Mouse (Mus musculus): Measurements from ENCODE around the gene Cfap57. TPM values are rescaled to one million over a fixed set of nuclear protein-coding genes. Genes with fewer than 3 reads are reported as not detected.

Cfap57 gene
- polyA plus RNA-seq, 1 experiment from 2014 or later: 0.48 TPM

DNA sequence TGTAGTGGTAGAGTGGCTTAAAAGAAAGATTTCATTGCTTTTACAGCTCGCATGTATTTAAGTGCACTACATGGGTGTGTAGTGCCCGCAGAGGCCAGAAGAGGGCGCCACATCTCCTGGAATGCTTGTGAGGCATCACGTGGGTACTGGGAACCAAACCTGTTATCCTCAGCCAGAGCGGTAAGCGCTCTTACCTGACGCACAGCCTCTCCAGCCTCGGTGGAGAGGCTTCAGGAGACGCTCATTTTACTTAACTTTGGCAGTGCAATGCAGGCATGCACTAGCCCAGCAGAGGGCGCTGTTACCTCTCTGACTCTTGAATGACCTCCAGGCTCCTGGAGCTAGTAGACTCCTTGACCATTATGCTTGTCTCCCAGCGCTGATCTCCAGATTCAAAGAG lies 8.0 kb downstream of the Cfap57 start:
- 26% methylated on average over 11 of the region's 11 CpGs for WGBS

GRCm38 (mm10) chr4:118609836-118610235 lies 10.7 kb downstream of the Cfap57 start:
- Histone ChIP-seq H3K9me3 (ENCODE audit: control insufficient read depth, low read length) (no peaks in the 10 kb centered on the region), H3K9ac (ENCODE audit: low read length) (no peak overlapping the region), H3K27me3 (ENCODE audit: control insufficient read depth, insufficient read depth, low read length) (no peaks in the 10 kb centered on the region), H3K4me1 (ENCODE audit: control insufficient read depth, insufficient read depth, low read length) (no peaks in the 10 kb centered on the region), H3K27ac (ENCODE audit: low read depth, low read length) (no peak overlapping the region), H3K4me2 (ENCODE audit: low read depth) (no peak overlapping the region), H3K36me3 (ENCODE audit: control insufficient read depth, insufficient read depth, low read length) (no peaks in the 10 kb centered on the region), H3K4me3 (ENCODE audit: low read depth, low read length) (no peak overlapping the region)
- ATAC-seq (ENCODE audit: insufficient read depth, low FRiP score, low TSS enrichment): no peak
- WGBS: 71% methylated on average over 3 of the region's 3 CpGs
- DNase-seq (ENCODE audit: low spot score): no peak

More for the DNA sequence above, 8.0 kb downstream of the Cfap57 start:
- ATAC-seq (ENCODE audit: insufficient read depth, low FRiP score, low TSS enrichment) (no peak), DNase-seq (ENCODE audit: low spot score) (peak; percentile 48)
- no peaks in the 10 kb centered on the region for H3K9me3 ChIP-seq (ENCODE audit: control insufficient read depth, low read length)
- no peak overlapping the region for H3K4me3 ChIP-seq (ENCODE audit: low read depth, low read length)
- H3K4me2 ChIP-seq (ENCODE audit: low read depth): no peak overlapping the region
- no peaks in the 10 kb centered on the region for H3K27me3 ChIP-seq (ENCODE audit: control insufficient read depth, insufficient read depth, low read length)
- H3K4me1 ChIP-seq (ENCODE audit: control insufficient read depth, insufficient read depth, low read length): no peaks in the 10 kb centered on the region
- H3K36me3 ChIP-seq (ENCODE audit: control insufficient read depth, insufficient read depth, low read length): no peaks in the 10 kb centered on the region
- no peak overlapping the region for H3K9ac ChIP-seq (ENCODE audit: low read length)
- H3K27ac ChIP-seq (ENCODE audit: low read depth, low read length): no peak overlapping the region

- no peak overlapping the region for H3K9ac ChIP-seq (ENCODE audit: low read length)
- H3K4me2 ChIP-seq (ENCODE audit: low read depth): no peak overlapping the region
- H3K27me3 ChIP-seq (ENCODE audit: control insufficient read depth, insufficient read depth, low read length): no peaks in the 10 kb centered on the region
- no peak overlapping the region for H3K4me3 ChIP-seq (ENCODE audit: low read depth, low read length)
- WGBS: 76% methylated on average over 4 of the region's 4 CpGs
- no peak overlapping the region for H3K27ac ChIP-seq (ENCODE audit: low read depth, low read length)
- H3K36me3 ChIP-seq (ENCODE audit: control insufficient read depth, insufficient read depth, low read length): no peaks in the 10 kb centered on the region
- H3K9me3 ChIP-seq (ENCODE audit: control insufficient read depth, low read length): no peaks in the 10 kb centered on the region
- DNase-seq (ENCODE audit: low spot score): no peak
- ATAC-seq (ENCODE audit: insufficient read depth, low FRiP score, low TSS enrichment): no peak
- H3K4me1 ChIP-seq (ENCODE audit: control insufficient read depth, insufficient read depth, low read length): no peaks in the 10 kb centered on the region
Measured at GRCm38 (mm10) chr4:118604065-118604464, 16.5 kb downstream of the Cfap57 start.

DNA sequence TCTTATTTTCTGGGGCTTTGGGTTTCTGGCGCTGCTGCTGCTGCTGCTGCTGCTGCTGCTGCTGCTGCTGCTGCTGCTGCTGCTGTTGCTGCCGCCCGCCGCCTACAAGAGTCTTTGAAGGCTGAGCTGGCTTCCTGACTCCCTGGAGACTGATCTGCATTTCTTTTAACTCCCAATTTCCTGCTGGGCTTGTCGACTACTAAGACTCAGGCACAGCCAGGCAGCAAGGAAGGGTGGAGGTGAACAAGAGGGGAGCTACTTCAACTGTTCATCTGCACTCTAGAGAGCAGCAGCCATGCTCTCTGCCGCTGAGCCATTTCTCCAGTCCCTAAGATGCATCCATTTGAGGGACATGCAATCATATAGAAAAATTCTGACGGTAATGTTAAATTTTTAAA lies 30.8 kb downstream of the Cfap57 start:
- Histone ChIP-seq H3K9ac (ENCODE audit: low read length) (no peak overlapping the region), H3K27ac (ENCODE audit: low read depth, low read length) (no peak overlapping the region), H3K4me3 (ENCODE audit: low read depth, low read length) (no peak overlapping the region), H3K4me2 (ENCODE audit: low read depth) (no peak overlapping the region), H3K4me1 (ENCODE audit: control insufficient read depth, insufficient read depth, low read length) (no peaks in the 10 kb centered on the region), H3K27me3 (ENCODE audit: control insufficient read depth, insufficient read depth, low read length) (no peaks in the 10 kb centered on the region), H3K36me3 (ENCODE audit: control insufficient read depth, insufficient read depth, low read length) (no peaks in the 10 kb centered on the region), H3K9me3 (ENCODE audit: control insufficient read depth, low read length) (no peaks in the 10 kb centered on the region)
- ATAC-seq (ENCODE audit: insufficient read depth, low FRiP score, low TSS enrichment) (no peak), DNase-seq (ENCODE audit: low spot score) (peak; percentile 18)
- 11% methylated on average over 7 of the region's 7 CpGs for WGBS

- no peak overlapping the region for H3K4me2 ChIP-seq (ENCODE audit: low read depth)
- 69% methylated on average over 12 of the region's 12 CpGs for WGBS
- H3K4me3 ChIP-seq (ENCODE audit: low read depth, low read length): no peak overlapping the region
- H3K36me3 ChIP-seq (ENCODE audit: control insufficient read depth, insufficient read depth, low read length): no peaks in the 10 kb centered on the region
- DNase-seq (ENCODE audit: low spot score) (no peak), ATAC-seq (ENCODE audit: insufficient read depth, low FRiP score, low TSS enrichment) (no peak)
- H3K9ac ChIP-seq (ENCODE audit: low read length): no peak overlapping the region; the same call in 1 of the 2 replicates
- no peaks in the 10 kb centered on the region for H3K9me3 ChIP-seq (ENCODE audit: control insufficient read depth, low read length)
- H3K27me3 ChIP-seq (ENCODE audit: control insufficient read depth, insufficient read depth, low read length): no peaks in the 10 kb centered on the region
- no peak overlapping the region for H3K27ac ChIP-seq (ENCODE audit: low read depth, low read length)
- no peaks in the 10 kb centered on the region for H3K4me1 ChIP-seq (ENCODE audit: control insufficient read depth, insufficient read depth, low read length)
Measured at GRCm38 (mm10) chr4:118589053-118589732, 31.4 kb downstream of the Cfap57 start.

GRCm38 (mm10) chr4:118582629-118583028 lies 37.9 kb downstream of the Cfap57 start:
- Histone ChIP-seq H3K27ac (ENCODE audit: low read depth, low read length) (no peak overlapping the region), H3K27me3 (ENCODE audit: control insufficient read depth, insufficient read depth, low read length) (no peaks in the 10 kb centered on the region), H3K4me2 (ENCODE audit: low read depth) (no peak overlapping the region), H3K9ac (ENCODE audit: low read length) (no peak overlapping the region), H3K4me1 (ENCODE audit: control insufficient read depth, insufficient read depth, low read length) (no peaks in the 10 kb centered on the region), H3K9me3 (ENCODE audit: control insufficient read depth, low read length) (no peaks in the 10 kb centered on the region), H3K36me3 (ENCODE audit: control insufficient read depth, insufficient read depth, low read length) (no peaks in the 10 kb centered on the region), H3K4me3 (ENCODE audit: low read depth, low read length) (no peak overlapping the region)
- WGBS: 96% methylated on average over 8 of the region's 8 CpGs
- no peak for ATAC-seq (ENCODE audit: insufficient read depth, low FRiP score, low TSS enrichment)
- DNase-seq (ENCODE audit: low spot score): no peak

- Histone ChIP-seq H3K4me2 (ENCODE audit: low read depth) (no peak overlapping the region), H3K9me3 (ENCODE audit: control insufficient read depth, low read length) (no peaks in the 10 kb centered on the region), H3K4me1 (ENCODE audit: control insufficient read depth, insufficient read depth, low read length) (no peaks in the 10 kb centered on the region), H3K4me3 (ENCODE audit: low read depth, low read length) (no peak overlapping the region), H3K27me3 (ENCODE audit: control insufficient read depth, insufficient read depth, low read length) (no peaks in the 10 kb centered on the region), H3K27ac (ENCODE audit: low read depth, low read length) (no peak overlapping the region), H3K36me3 (ENCODE audit: control insufficient read depth, insufficient read depth, low read length) (no peaks in the 10 kb centered on the region), H3K9ac (ENCODE audit: low read length) (no peak overlapping the region)
- ATAC-seq (ENCODE audit: insufficient read depth, low FRiP score, low TSS enrichment) (no peak), DNase-seq (ENCODE audit: low spot score) (peak; percentile 14)
- WGBS: 36% methylated on average over 11 of the region's 11 CpGs
Measured at GRCm38 (mm10) chr4:118581508-118581907, 39.1 kb downstream of the Cfap57 start.

GRCm38 (mm10) chr4:118579313-118579712 lies 41.3 kb downstream of the Cfap57 start:
- H3K27ac ChIP-seq (ENCODE audit: low read depth, low read length): no peak overlapping the region
- 54% methylated on average over 13 of the region's 13 CpGs for WGBS
- H3K4me1 ChIP-seq (ENCODE audit: control insufficient read depth, insufficient read depth, low read length): no peaks in the 10 kb centered on the region
- H3K9me3 ChIP-seq (ENCODE audit: control insufficient read depth, low read length): no peaks in the 10 kb centered on the region
- no peak overlapping the region for H3K4me3 ChIP-seq (ENCODE audit: low read depth, low read length)
- DNase-seq (ENCODE audit: low spot score) (peak; percentile 34), ATAC-seq (ENCODE audit: insufficient read depth, low FRiP score, low TSS enrichment) (no peak)
- H3K27me3 ChIP-seq (ENCODE audit: control insufficient read depth, insufficient read depth, low read length): no peaks in the 10 kb centered on the region
- no peaks in the 10 kb centered on the region for H3K36me3 ChIP-seq (ENCODE audit: control insufficient read depth, insufficient read depth, low read length)
- H3K4me2 ChIP-seq (ENCODE audit: low read depth): no peak overlapping the region
- H3K9ac ChIP-seq (ENCODE audit: low read length): no peak overlapping the region

DNA sequence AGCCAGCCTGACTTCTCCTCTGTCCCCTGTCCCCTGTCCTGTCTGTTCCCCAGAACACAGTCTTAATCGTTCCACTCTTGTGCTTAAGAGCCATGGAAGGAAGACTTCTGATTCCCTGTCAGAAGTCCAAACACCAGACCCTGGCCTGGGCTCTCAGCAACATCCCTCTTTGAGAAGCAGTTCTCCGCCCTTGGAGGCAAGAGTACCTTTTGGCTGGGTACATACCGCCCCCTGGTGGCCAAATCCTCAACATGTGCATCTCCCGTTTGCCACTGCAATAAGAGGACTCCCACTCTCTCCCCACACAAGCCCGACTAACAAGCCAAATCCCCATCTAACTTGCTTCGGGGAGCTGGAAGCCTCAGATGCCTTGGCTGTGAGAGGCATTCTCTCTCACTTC lies 44.5 kb downstream of the Cfap57 start:
- Histone ChIP-seq H3K4me1 (ENCODE audit: control insufficient read depth, insufficient read depth, low read length) (no peaks in the 10 kb centered on the region), H3K9ac (ENCODE audit: low read length) (no peak overlapping the region), H3K4me2 (ENCODE audit: low read depth) (no peak overlapping the region), H3K9me3 (ENCODE audit: control insufficient read depth, low read length) (no peaks in the 10 kb centered on the region), H3K36me3 (ENCODE audit: control insufficient read depth, insufficient read depth, low read length) (no peaks in the 10 kb centered on the region), H3K27me3 (ENCODE audit: control insufficient read depth, insufficient read depth, low read length) (no peaks in the 10 kb centered on the region), H3K27ac (ENCODE audit: low read depth, low read length) (no peak overlapping the region), H3K4me3 (ENCODE audit: low read depth, low read length) (no peak overlapping the region)
- DNase-seq (ENCODE audit: low spot score) (peak; percentile 89), ATAC-seq (ENCODE audit: insufficient read depth, low FRiP score, low TSS enrichment) (no peak; the same call in 1 of the 2 replicates)
- 14% methylated on average over 6 of the region's 6 CpGs for WGBS

All from neural tube, embryonic 11.5 days (tissue).